ENCODE assay signal across 7 mouse cellular contexts in genomic region chr8:26384305-26384993, GRCm38 (mm10).
DNase-seq lines count a peak whose midpoint lies in the region.

No protein-coding gene starts in this region.

- WGBS in large intestine, adult 2 months: 5% methylated on average over 3 of the region's 3 CpGs

- DNase-seq in adrenal gland, adult 2 months: peak; percentile 64
- DNase-seq in embryo, embryonic 10.5 days (ENCODE audit: low spot score): peak; percentile 77
- DNase-seq in heart, postnatal 25 days (ENCODE audit: low spot score): peak; percentile 20
- DNase-seq in large intestine, adult 2 months (ENCODE audit: low read depth, low spot score): peak; percentile 16
- peak; percentile 66 for DNase-seq in retina, embryonic 14.5 days (ENCODE audit: low spot score)
- DNase-seq in frontal cortex, postnatal 14 days (ENCODE audit: low spot score in 2 of 2): no peak
- no peak for DNase-seq in layer of hippocampus, postnatal 14 days (ENCODE audit: low spot score in 2 of 2)

- intact Hi-C loops in heart, postnatal 25 days (cut with DNase I): loop anchor here (5.0 kb wide), 1 partner anchor 53 kb away; no protein-coding TSS in a partner anchor

Comparison
In these comparisons a context has a peak if more than half of its experiments do, and no peak if none do; other contexts are left out.
1. DNase-seq: peak in adrenal gland, adult 2 months (single experiment), embryo, embryonic 10.5 days (single experiment), heart, postnatal 25 days (single experiment), large intestine, adult 2 months (single experiment) and retina, embryonic 14.5 days (single experiment); none in frontal cortex, postnatal 14 days (0 of 2) and layer of hippocampus, postnatal 14 days (0 of 2).